ENCODE assay signal across 20 mouse cellular contexts in genomic region chr11:86967506-86967905, GRCm38 (mm10). TPM values are rescaled to one million over a fixed set of nuclear protein-coding genes. Genes with fewer than 3 reads are reported as not detected.
A peak's percentile ranks its signal among the peaks of the same experiment; 100 is the strongest.
DNase-seq lines count a peak whose midpoint lies in the region; ATAC-seq and TF ChIP-seq lines count a peak whose summit lies in the region.
"Had no signal": no experiment of that assay in that cellular context is flagged by ENCODE, and none has a peak within 500 bp of the region (broad histone marks: within the 10 kb centered on the region; RNA-seq: fewer than 3 reads in every experiment).

No protein-coding gene starts in this region.

- 77% methylated on average over 9 of the region's 9 CpGs for WGBS in lung, embryonic 14.5 days
- WGBS in lung, adult 2 months = 64% methylated on average over 9 of the region's 9 CpGs
- WGBS in limb, embryonic 13.5 days = 90% methylated on average over 9 of the region's 9 CpGs
- 89% methylated on average over 9 of the region's 9 CpGs for WGBS in forebrain, embryonic 12.5 days

- H3K4me1 ChIP-seq in lung, embryonic 14.5 days (ENCODE audit: insufficient read depth) = peaks cover 22% of the 10 kb centered on the region
- peaks cover 17% of the 10 kb centered on the region for H3K4me1 ChIP-seq in lung, adult 2 months (ENCODE audit: control insufficient read depth, insufficient read depth, low read length)
- H3K4me1 ChIP-seq in limb, embryonic 13.5 days = peaks cover 57% of the 10 kb centered on the region
- H3K4me1 ChIP-seq in forebrain, embryonic 12.5 days = peaks cover 40% of the 10 kb centered on the region

- H3K9me3 ChIP-seq in lung, embryonic 14.5 days (ENCODE audit: low read depth, low read length) = no peaks in the 10 kb centered on the region
- no peaks in the 10 kb centered on the region for H3K9me3 ChIP-seq in limb, embryonic 13.5 days
- H3K9me3 ChIP-seq in forebrain, embryonic 12.5 days = no peaks in the 10 kb centered on the region
- H3K9me3 ChIP-seq: forebrain, embryonic 10.5 days; liver, embryonic 12.5 days; midbrain, embryonic 13.5 days; neural tube, embryonic 13.5 days had no signal

- H3K36me3 ChIP-seq in lung, embryonic 14.5 days (ENCODE audit: insufficient read depth) = peaks cover 12% of the 10 kb centered on the region; the same call in 1 of the 2 replicates
- peaks cover 36% of the 10 kb centered on the region for H3K36me3 ChIP-seq in limb, embryonic 13.5 days
- H3K36me3 ChIP-seq in forebrain, embryonic 12.5 days (replicated peaks) = 0 out of 2 replicates have a peak, but pooled peaks cover 3% of the 10 kb centered on the region
- H3K36me3 ChIP-seq: forebrain, embryonic 10.5 days; liver, embryonic 12.5 days had no signal

- H3K4me3 ChIP-seq in lung, embryonic 14.5 days (ENCODE audit: low read depth, low read length) = no peak overlapping the region
- no peak overlapping the region for H3K4me3 ChIP-seq in lung, adult 2 months (replicated peaks; ENCODE audit: extremely low read depth, low read depth, low read length)
- no peak overlapping the region for H3K4me3 ChIP-seq in limb, embryonic 13.5 days
- no peak overlapping the region for H3K4me3 ChIP-seq in forebrain, embryonic 12.5 days (replicated peaks)
- H3K4me3 ChIP-seq: forebrain, embryonic 10.5 days; layer of hippocampus, adult 2 months; liver, embryonic 12.5 days; midbrain, embryonic 13.5 days; neural tube, embryonic 13.5 days had no signal

- H3K27me3 ChIP-seq in lung, embryonic 14.5 days (ENCODE audit: insufficient read depth, low read length) = no peaks in the 10 kb centered on the region
- H3K27me3 ChIP-seq in limb, embryonic 13.5 days = no peaks in the 10 kb centered on the region
- H3K27me3 ChIP-seq in forebrain, embryonic 12.5 days = peaks cover 18% of the 10 kb centered on the region; the same call in 1 of the 2 replicates
- H3K27me3 ChIP-seq: liver, embryonic 12.5 days; neural tube, embryonic 13.5 days had no signal

- DNase-seq in lung, embryonic 14.5 days = peak; percentile 23
- no peak for DNase-seq in lung, adult 2 months
- DNase-seq in lung, postnatal 25 days (ENCODE audit: low spot score) = peak; percentile 59
- no peak for DNase-seq in kidney, adult 18-20 months
- DNase-seq: adrenal gland, adult 8-10 months; cerebellum, adult 11-12 months; cerebellum, postnatal 14 days; heart, adult 11 months; kidney, adult 11 months; kidney, postnatal 14 days; right cerebral cortex, adult 18-20 months had no signal

- no peak for ATAC-seq in lung, embryonic 14.5 days (ENCODE audit: insufficient read depth)
- no peak for ATAC-seq in limb, embryonic 13.5 days (ENCODE audit: low FRiP score, low read depth)
- ATAC-seq in forebrain, embryonic 12.5 days (ENCODE audit: low FRiP score) = no peak
- no peak for ATAC-seq in activated CD4-positive, CD25-positive, alpha-beta regulatory T cell, adult 4 months
- ATAC-seq: hindbrain, embryonic 16.5 days; liver, embryonic 12.5 days; midbrain, embryonic 13.5 days had no signal

- H3K27ac ChIP-seq in lung, embryonic 14.5 days (ENCODE audit: low read depth) = peak overlapping the region; percentile 56; the same call in 1 of the 2 replicates
- H3K27ac ChIP-seq in limb, embryonic 13.5 days = peak overlapping the region; percentile 97; the same call in 1 of the 2 replicates
- no peak overlapping the region for H3K27ac ChIP-seq in forebrain, embryonic 12.5 days
- H3K27ac ChIP-seq: layer of hippocampus, adult 2 months; liver, embryonic 12.5 days; midbrain, embryonic 13.5 days; neural tube, embryonic 13.5 days had no signal

- no peak for TF ChIP-seq POLR2A in lung, adult 2 months (IDR thresholded peaks at IDR 0.05; ENCODE audit: borderline replicate concordance, extremely low read depth, low read depth, low read length)

- no peak overlapping the region for H3K9ac ChIP-seq in lung, embryonic 14.5 days
- H3K9ac ChIP-seq in limb, embryonic 13.5 days = no peak overlapping the region
- H3K9ac ChIP-seq in forebrain, embryonic 12.5 days = no peak overlapping the region
- H3K9ac ChIP-seq: liver, embryonic 12.5 days; midbrain, embryonic 13.5 days; neural tube, embryonic 13.5 days had no signal

- H3K4me2 ChIP-seq in lung, embryonic 14.5 days = no peak overlapping the region
- no peak overlapping the region for H3K4me2 ChIP-seq in limb, embryonic 13.5 days (replicated peaks)
- H3K4me2 ChIP-seq in forebrain, embryonic 12.5 days = no peak overlapping the region
- H3K4me2 ChIP-seq: liver, embryonic 12.5 days; midbrain, embryonic 13.5 days; neural tube, embryonic 13.5 days had no signal

- TF ChIP-seq CTCF in lung, embryonic 14.5 days (IDR thresholded peaks at IDR 0.05; ENCODE audit: low read depth) = no peak
- no peak for TF ChIP-seq CTCF in lung, adult 2 months (IDR thresholded peaks at IDR 0.05; ENCODE audit: insufficient read depth, low read length)

RNA-seq across cellular contexts. Expression of gene Ypel2, which starts 26.0 kb away (rescaled TPM):
- polyA plus RNA-seq in lung, embryonic 14.5 days (2014; fragmentation: Nextera tagmentation; extraction: Ambion mirVana) = 6.8 and 7.0 TPM in 2 replicates
- polyA plus RNA-seq in lung, adult 2 months (2012; rRNA removed) = 5.9 and 9.7 TPM in 2 replicates
- 11.6 and 12.5 TPM in 2 replicates for polyA plus RNA-seq in limb, embryonic 13.5 days (2015; fragmentation: Nextera tagmentation; extraction: Ambion mirVana)
- polyA plus RNA-seq in forebrain, embryonic 12.5 days (2016; fragmentation: Nextera tagmentation; extraction: Ambion mirVana) = 8.1 and 8.3 TPM in 2 replicates
- 1 to 10 TPM; 5.0 to 8.5 TPM for polyA plus RNA-seq in activated CD4-positive, CD25-positive, alpha-beta regulatory T cell, adult 4 months (2017; shearing (Covaris generic))

Comparison
In these comparisons a context has a peak if more than half of its experiments do, and no peak if none do; other contexts are left out.
1. DNase-seq: peak in lung, embryonic 14.5 days (single experiment) and lung, postnatal 25 days (single experiment); none in lung, adult 2 months (single experiment) and kidney, adult 18-20 months (single experiment).